Mouse (Mus musculus): ENCODE results near the gene Nr4a3. TPM values are rescaled to one million over a fixed set of nuclear protein-coding genes. Genes with fewer than 3 reads are reported as not detected.

The Nr4a3 gene
- polyA plus RNA-seq, 1 experiment from 2014 or later, result 1.7 TPM

- peak within 1 kb of the TSS; percentile 79 for H3K4me3 ChIP-seq
- no peak within 1 kb of the TSS for H3K27ac ChIP-seq
- peak; percentile 100 for ATAC-seq
- no peaks in the 10 kb centered on the region for H3K36me3 ChIP-seq (ENCODE audit: poor library complexity, severe bottlenecking)
- H3K9ac ChIP-seq, result peak within 1 kb of the TSS; percentile 81
- H3K4me1 ChIP-seq, result 0 out of 2 replicates have a peak, but pooled peaks cover 5% of the 10 kb centered on the region
- H3K4me2 ChIP-seq, result peak within 1 kb of the TSS; percentile 79
- 2% methylated on average over 58 of the region's 58 CpGs for WGBS
- no peaks in the 10 kb centered on the region for H3K27me3 ChIP-seq
- no peaks in the 10 kb centered on the region for H3K9me3 ChIP-seq (replicated peaks)
Observed at GRCm38 (mm10) chr4:48124773-48125469, 80.0 kb downstream of the Nr4a3 start, which contains the start of gene Stx17. Stx17 (plus strand) TSS chr4:48124915.

DNA sequence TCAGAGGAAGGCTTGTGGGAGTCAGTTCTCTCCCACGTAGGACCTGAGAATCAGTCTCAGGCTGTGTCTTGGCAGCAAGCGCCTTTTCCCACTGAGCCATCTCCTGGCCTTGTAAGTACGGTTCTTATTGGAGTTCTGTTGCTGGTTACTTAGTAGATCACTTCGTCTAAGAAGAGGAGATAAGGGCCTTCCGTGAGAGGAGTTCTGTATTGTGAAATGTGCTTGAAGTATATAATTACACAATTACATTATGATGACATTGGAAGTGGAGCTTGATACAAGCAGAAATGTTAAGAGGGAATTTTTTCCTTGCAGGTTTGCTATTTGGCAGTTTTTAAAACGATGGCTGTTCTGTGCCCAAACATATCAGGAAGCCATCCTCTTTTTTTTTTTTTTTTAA is 85.4 kb downstream of the Nr4a3 start:
- no peak overlapping the region for H3K9ac ChIP-seq
- WGBS, result 87% methylated on average over 6 of the region's 6 CpGs
- no peaks in the 10 kb centered on the region for H3K9me3 ChIP-seq (replicated peaks)
- H3K27ac ChIP-seq, result no peak overlapping the region
- no peaks in the 10 kb centered on the region for H3K27me3 ChIP-seq
- no peak for ATAC-seq
- H3K4me3 ChIP-seq, result no peak overlapping the region
- H3K4me2 ChIP-seq, result no peak overlapping the region
- peaks cover 12% of the 10 kb centered on the region for H3K36me3 ChIP-seq (ENCODE audit: poor library complexity, severe bottlenecking)
- H3K4me1 ChIP-seq, result 0 out of 2 replicates have a peak, but pooled peaks cover 3% of the 10 kb centered on the region

DNA sequence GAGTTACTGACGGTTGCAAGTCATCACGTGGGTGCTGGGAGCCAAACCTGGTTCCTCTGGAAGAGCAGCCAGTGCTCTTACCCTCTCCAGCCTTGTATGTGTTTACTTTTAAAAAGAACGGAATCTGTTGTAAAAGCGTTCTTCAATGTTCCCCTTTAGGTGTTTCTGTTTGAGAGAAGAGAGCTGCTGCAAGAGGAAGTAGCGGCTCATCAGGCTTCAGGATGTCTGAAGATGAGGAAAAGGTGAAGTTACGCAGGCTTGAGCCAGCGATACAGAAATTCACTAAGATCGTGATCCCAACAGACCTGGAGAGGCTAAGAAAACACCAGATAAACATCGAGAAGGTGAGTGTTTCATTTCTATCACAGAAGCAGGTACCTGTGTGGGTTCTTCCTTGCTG is 86.7 kb downstream of the Nr4a3 start:
- ATAC-seq, result no peak
- Histone ChIP-seq H3K4me2 (no peak overlapping the region), H3K36me3 (ENCODE audit: poor library complexity, severe bottlenecking) (peaks cover 15% of the 10 kb centered on the region), H3K9me3 (replicated peaks) (no peaks in the 10 kb centered on the region), H3K4me1 (no peaks in the 10 kb centered on the region), H3K4me3 (no peak overlapping the region), H3K27ac (no peak overlapping the region), H3K27me3 (no peaks in the 10 kb centered on the region), H3K9ac (no peak overlapping the region)
- WGBS, result 96% methylated on average over 9 of the region's 9 CpGs

GRCm38 (mm10) chr4:48132721-48133120 is 87.8 kb downstream of the Nr4a3 start:
- H3K9me3 ChIP-seq (replicated peaks), result no peaks in the 10 kb centered on the region
- no peak for ATAC-seq
- 88% methylated on average over 3 of the region's 3 CpGs for WGBS

More at GRCm38 (mm10) chr4:48132721-48133120, 87.8 kb downstream of the Nr4a3 start:
- no peak overlapping the region for H3K9ac ChIP-seq
- peaks cover 15% of the 10 kb centered on the region for H3K36me3 ChIP-seq (ENCODE audit: poor library complexity, severe bottlenecking)
- H3K4me1 ChIP-seq, result no peaks in the 10 kb centered on the region
- no peak overlapping the region for H3K4me2 ChIP-seq
- H3K4me3 ChIP-seq, result no peak overlapping the region
- no peak overlapping the region for H3K27ac ChIP-seq
- H3K27me3 ChIP-seq, result no peaks in the 10 kb centered on the region

Other genes with a start within 250 kb of the Nr4a3 start
- gene Stx17, start 79.8 kb downstream of the Nr4a3 start, polyA plus RNA-seq (2015; fragmentation: Nextera tagmentation; extraction: Ambion mirVana), result 20.0 and 22.7 TPM in 2 replicates
- gene Erp44, start 234.4 kb downstream of the Nr4a3 start, polyA plus RNA-seq (2015; fragmentation: Nextera tagmentation; extraction: Ambion mirVana), result 60.7 and 61.9 TPM in 2 replicates
- 7.8 and 9.5 TPM in 2 replicates for gene Invs, start 234.6 kb downstream of the Nr4a3 start, polyA plus RNA-seq (2015; fragmentation: Nextera tagmentation; extraction: Ambion mirVana)